Mouse (Mus musculus) embryonic facial prominence, embryonic 13.5 days (tissue): ENCODE results near the gene Gm20498. TPM values are rescaled to one million over a fixed set of nuclear protein-coding genes. Genes with fewer than 3 reads are reported as not detected.
A peak's percentile ranks its signal among the peaks of the same experiment; 100 is the strongest.
"Not testable (repeated sequence)": the region's sequence is repeated elsewhere in the genome, so short reads cannot be mapped to it uniquely, and the experiment has no call there.

Source experiments
- ATAC-seq: fragments of 200-750 bp; cut with Nextera tagmentation; 2 replicates; pipeline ENCODE4 v1.8.0; 2017; ENCODE audit warnings: low read depth; ENCODE audit not compliant: insufficient number of reproducible peaks, insufficient read depth, low FRiP score, low TSS enrichment
- H3K27ac ChIP-seq: fragments of 300-500 bp; sonication (generic); 2 replicates; pipeline ENCODE4 v1.5.1; 2015; ENCODE audit warnings: moderate library complexity, mild to moderate bottlenecking, inconsistent platforms
- H3K27me3 ChIP-seq: fragments of 300-500 bp; sonication (generic); 2 replicates; pipeline ENCODE4 v1.6.1; 2015; ENCODE audit warnings: mild to moderate bottlenecking, inconsistent platforms
- H3K36me3 ChIP-seq: fragments of 300-500 bp; sonication (generic); 2 replicates; pipeline ENCODE4 v1.6.1; 2015; ENCODE audit warnings: mild to moderate bottlenecking, inconsistent platforms
- H3K4me1 ChIP-seq: fragments of 300-500 bp; sonication (generic); 2 replicates; pipeline ENCODE4 v1.6.1; 2015; ENCODE audit warnings: inconsistent platforms
- H3K4me2 ChIP-seq: fragments of 300-500 bp; sonication (generic); 2 replicates; pipeline ENCODE4 v1.6.1; 2015; ENCODE audit warnings: moderate library complexity, mild to moderate bottlenecking, inconsistent platforms
- H3K4me3 ChIP-seq: fragments of 300-500 bp; sonication (generic); 2 replicates; pipeline ENCODE4 v1.5.1; 2015; ENCODE audit warnings: mild to moderate bottlenecking, inconsistent platforms
- H3K9ac ChIP-seq: fragments of 300-500 bp; sonication (generic); 2 replicates; pipeline ENCODE4 v1.6.1; 2015; ENCODE audit warnings: mild to moderate bottlenecking, inconsistent platforms
- H3K9me3 ChIP-seq: fragments of 300-500 bp; sonication (generic); 2 replicates; pipeline ENCODE4 v1.6.1; 2016; ENCODE audit warnings: inconsistent platforms
- WGBS: fragments of 180-500 bp; shearing (Covaris S2); methylation state at CpG from one replicate; pipeline ENCODE4 v1.1.7; 2015; ENCODE audit warnings: mixed read lengths; 5-methylcytosine and 5-hydroxymethylcytosine counted together
- polyA plus RNA-seq: library from polyadenylated mRNA; unstranded; fragments of >200 nt; fragmentation: Nextera tagmentation; extraction: Ambion mirVana; gene quantifications from 2 replicates; pipeline ENCODE4 v1.2.1, GENCODE M21; 2015

Gm20498 gene
- polyA plus RNA-seq: 22.7 and 23.0 TPM in 2 replicates

GRCm38 (mm10) chr12:81532316-81533028, at the start of gene Gm20498, which contains the start of gene Synj2bp:
Gene Gm20498 (minus strand): TSS chr12:81532905.
Gene Synj2bp (minus strand): TSS chr12:81532911.
- no peaks in the 10 kb centered on the region for H3K36me3 ChIP-seq
- peak within 1 kb of the TSS; percentile 88 for H3K9ac ChIP-seq
- H3K4me2 ChIP-seq: peak within 1 kb of the TSS; percentile 68
- peak within 1 kb of the TSS; percentile 68 for H3K27ac ChIP-seq
- ATAC-seq: peak; percentile 69; the same call in 1 of the 2 replicates
- H3K4me1 ChIP-seq: no peaks in the 10 kb centered on the region; the same call in 1 of the 2 replicates
- no peaks in the 10 kb centered on the region for H3K27me3 ChIP-seq
- peak within 1 kb of the TSS; percentile 83 for H3K4me3 ChIP-seq
- no peaks in the 10 kb centered on the region for H3K9me3 ChIP-seq
- WGBS: under 1% methylated on average over 46 of the region's 46 CpGs

DNA sequence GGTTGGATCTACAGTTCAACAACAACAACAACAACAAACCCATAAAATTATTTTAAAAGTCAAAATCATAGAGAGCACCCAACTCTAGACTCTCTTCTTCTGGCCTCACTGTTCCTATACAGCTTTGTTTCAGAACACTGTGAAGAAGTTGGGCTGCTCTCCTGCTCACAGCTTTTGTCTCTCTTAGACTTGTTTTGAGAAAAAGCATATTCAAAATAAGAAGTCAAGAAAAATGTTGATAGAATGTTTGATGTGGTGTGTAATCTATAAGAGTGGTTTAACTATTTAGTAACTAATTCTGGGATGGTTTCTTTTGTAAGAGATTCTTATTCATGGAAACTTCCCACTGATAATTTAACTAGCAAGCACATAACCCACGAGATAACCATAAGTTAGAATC, 35.7 kb upstream of the Gm20498 start, which contains the start of gene Adam21:
Gene Adam21 (minus strand): TSS at position 101 of the 400 bp plus-strand sequence.
- no peak within 1 kb of the TSS for H3K27ac ChIP-seq
- peaks cover 31% of the 10 kb centered on the region for H3K36me3 ChIP-seq
- H3K4me2 ChIP-seq: no peak within 1 kb of the TSS
- WGBS: 81% methylated on average over 1 of the region's 1 CpGs
- H3K4me3 ChIP-seq: no peak within 1 kb of the TSS
- H3K27me3 ChIP-seq: no peaks in the 10 kb centered on the region
- H3K4me1 ChIP-seq: no peaks in the 10 kb centered on the region
- no peaks in the 10 kb centered on the region for H3K9me3 ChIP-seq
- no peak for ATAC-seq
- no peak within 1 kb of the TSS for H3K9ac ChIP-seq

DNA sequence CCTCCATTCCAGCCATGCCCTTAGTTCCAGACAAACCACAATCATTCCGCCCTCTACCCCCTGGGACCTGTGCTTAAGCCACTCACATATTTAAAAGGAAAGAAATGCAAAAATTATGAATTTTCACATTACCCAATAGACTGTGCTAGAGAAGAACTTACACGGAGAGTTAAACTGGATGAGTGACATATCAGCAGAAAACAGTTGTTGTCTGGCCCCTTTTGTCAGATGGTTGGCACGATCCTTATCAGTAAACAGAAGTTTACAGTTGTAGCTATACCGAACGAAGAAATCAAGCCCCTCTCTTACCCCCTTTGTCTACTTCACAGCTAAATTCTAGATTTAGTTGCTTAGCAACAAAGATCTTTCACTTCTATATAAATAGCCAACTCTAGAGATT, 35.2 kb upstream of the Gm20498 start:
- H3K9ac ChIP-seq: no peak overlapping the region
- no peak overlapping the region for H3K4me2 ChIP-seq
- 86% methylated on average over 5 of the region's 5 CpGs for WGBS
- H3K36me3 ChIP-seq: peaks cover 28% of the 10 kb centered on the region
- H3K9me3 ChIP-seq: no peaks in the 10 kb centered on the region
- no peaks in the 10 kb centered on the region for H3K4me1 ChIP-seq
- no peak overlapping the region for H3K27ac ChIP-seq
- no peaks in the 10 kb centered on the region for H3K27me3 ChIP-seq
- H3K4me3 ChIP-seq: no peak overlapping the region
- ATAC-seq: no peak

GRCm38 (mm10) chr12:81564173-81564572, 31.5 kb upstream of the Gm20498 start:
- Histone ChIP-seq H3K9me3 (no peaks in the 10 kb centered on the region), H3K4me3 (no peak overlapping the region), H3K4me1 (no peaks in the 10 kb centered on the region), H3K4me2 (no peak overlapping the region), H3K27ac (no peak overlapping the region), H3K27me3 (no peaks in the 10 kb centered on the region), H3K9ac (no peak overlapping the region), H3K36me3 (peaks cover 3% of the 10 kb centered on the region; the same call in 1 of the 2 replicates)
- WGBS: 93% methylated on average over 3 of the region's 3 CpGs
- no peak for ATAC-seq

- no peak for ATAC-seq
- no peak overlapping the region for H3K9ac ChIP-seq
- no peaks in the 10 kb centered on the region for H3K9me3 ChIP-seq
- no peaks in the 10 kb centered on the region for H3K4me1 ChIP-seq
- H3K36me3 ChIP-seq: no peaks in the 10 kb centered on the region
- no peak overlapping the region for H3K4me3 ChIP-seq
- H3K4me2 ChIP-seq: no peak overlapping the region
- H3K27ac ChIP-seq: no peak overlapping the region
- WGBS: 83% methylated on average over 3 of the region's 3 CpGs
- no peaks in the 10 kb centered on the region for H3K27me3 ChIP-seq
Observed at GRCm38 (mm10) chr12:81549286-81549685, 16.6 kb upstream of the Gm20498 start.

- Histone ChIP-seq H3K9ac (no peak overlapping the region), H3K27ac (no peak overlapping the region), H3K27me3 (no peaks in the 10 kb centered on the region), H3K4me2 (no peak overlapping the region), H3K9me3 (no peaks in the 10 kb centered on the region), H3K4me1 (no peaks in the 10 kb centered on the region), H3K4me3 (no peak overlapping the region), H3K36me3 (no peaks in the 10 kb centered on the region)
- 63% methylated on average over 4 of the region's 4 CpGs for WGBS
- no peak for ATAC-seq
Observed at GRCm38 (mm10) chr12:81547163-81547562, 14.5 kb upstream of the Gm20498 start.

DNA sequence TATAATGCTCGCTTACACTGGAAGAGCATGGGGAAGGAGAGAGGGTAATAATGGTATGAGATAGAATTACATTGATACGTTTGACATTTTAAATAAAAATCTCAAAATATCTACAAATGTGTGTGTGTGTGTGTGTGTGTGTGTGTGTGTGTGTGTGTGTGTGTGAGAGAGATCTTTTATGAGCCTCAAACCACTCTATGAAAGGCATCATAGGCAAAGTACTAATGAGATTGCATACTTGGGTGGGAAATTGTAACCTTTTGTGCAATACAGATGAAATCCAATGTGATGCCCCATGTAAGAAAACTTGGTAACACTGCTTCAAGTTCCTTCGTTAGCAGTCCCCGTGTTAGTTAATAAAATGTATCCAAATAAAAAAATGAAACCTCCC, 319 bp upstream of the Gm20498 start:
- H3K9ac ChIP-seq: peak overlapping the region; percentile 88
- WGBS: 30% methylated on average over 4 of the region's 4 CpGs
- H3K4me3 ChIP-seq: peak overlapping the region; percentile 83
- no peaks in the 10 kb centered on the region for H3K36me3 ChIP-seq
- no peaks in the 10 kb centered on the region; the same call in 1 of the 2 replicates for H3K4me1 ChIP-seq
- H3K27me3 ChIP-seq: no peaks in the 10 kb centered on the region
- H3K4me2 ChIP-seq: peak overlapping the region; percentile 68
- H3K9me3 ChIP-seq: no peaks in the 10 kb centered on the region
- peak overlapping the region; percentile 68 for H3K27ac ChIP-seq
- no peak for ATAC-seq

- H3K27ac ChIP-seq, H3K4me3 ChIP-seq, H3K9ac ChIP-seq, H3K4me2 ChIP-seq, ATAC-seq, H3K4me1 ChIP-seq, H3K36me3 ChIP-seq, H3K9me3 ChIP-seq, H3K27me3 ChIP-seq: not testable (repeated sequence)
- 76% methylated on average over 7 of the region's 8 CpGs for WGBS
Observed at GRCm38 (mm10) chr12:81530587-81530986, 2.1 kb downstream of the Gm20498 start.

DNA sequence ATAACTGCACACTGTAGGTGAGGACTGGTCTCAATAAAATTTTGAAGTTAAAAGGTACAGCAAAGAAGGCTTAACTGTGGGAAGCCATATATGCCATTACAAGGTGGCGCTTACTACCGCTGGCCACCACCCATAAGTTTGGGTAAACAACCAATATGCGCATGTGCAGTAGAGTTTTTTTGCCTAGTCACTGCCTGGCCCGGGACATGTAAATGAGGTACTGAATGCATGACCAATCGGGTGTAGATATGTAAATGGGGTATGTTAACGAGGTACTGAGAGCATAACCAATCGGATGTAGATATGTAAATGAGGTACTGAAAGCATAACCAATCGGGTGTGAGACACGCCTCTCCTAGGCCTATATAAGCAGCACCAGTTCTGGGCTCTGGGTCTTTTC, 35.8 kb downstream of the Gm20498 start:
- H3K9me3 ChIP-seq, H3K4me2 ChIP-seq, H3K9ac ChIP-seq, H3K27me3 ChIP-seq, ATAC-seq, H3K4me3 ChIP-seq, H3K4me1 ChIP-seq, H3K27ac ChIP-seq: not testable (repeated sequence)
- WGBS: 96% methylated on average over 9 of the region's 9 CpGs
- H3K36me3 ChIP-seq: peaks cover 13% of the 10 kb centered on the region

- Histone ChIP-seq H3K36me3 (peaks cover 4% of the 10 kb centered on the region; the same call in 1 of the 2 replicates), H3K9me3 (no peaks in the 10 kb centered on the region), H3K9ac (no peak overlapping the region), H3K27me3 (no peaks in the 10 kb centered on the region), H3K4me3 (no peak overlapping the region), H3K27ac (no peak overlapping the region), H3K4me1 (no peaks in the 10 kb centered on the region), H3K4me2 (no peak overlapping the region)
- WGBS: 95% methylated on average over 5 of the region's 5 CpGs
- ATAC-seq: no peak
Observed at GRCm38 (mm10) chr12:81490491-81490890, 42.2 kb downstream of the Gm20498 start.

- H3K27ac ChIP-seq: 0 out of 2 replicates have a peak overlapping the region, but pooled peaks have one; percentile 96
- peak overlapping the region; percentile 82 for H3K9ac ChIP-seq
- peak overlapping the region; percentile 71 for H3K4me3 ChIP-seq
- no peaks in the 10 kb centered on the region for H3K27me3 ChIP-seq
- H3K4me1 ChIP-seq: no peaks in the 10 kb centered on the region
- no peaks in the 10 kb centered on the region for H3K9me3 ChIP-seq
- peak overlapping the region; percentile 65 for H3K4me2 ChIP-seq
- no peak for ATAC-seq
- no peaks in the 10 kb centered on the region for H3K36me3 ChIP-seq
- WGBS: 41% methylated on average over 6 of the region's 6 CpGs
Observed at GRCm38 (mm10) chr12:81485311-81485710, 47.4 kb downstream of the Gm20498 start.

DNA sequence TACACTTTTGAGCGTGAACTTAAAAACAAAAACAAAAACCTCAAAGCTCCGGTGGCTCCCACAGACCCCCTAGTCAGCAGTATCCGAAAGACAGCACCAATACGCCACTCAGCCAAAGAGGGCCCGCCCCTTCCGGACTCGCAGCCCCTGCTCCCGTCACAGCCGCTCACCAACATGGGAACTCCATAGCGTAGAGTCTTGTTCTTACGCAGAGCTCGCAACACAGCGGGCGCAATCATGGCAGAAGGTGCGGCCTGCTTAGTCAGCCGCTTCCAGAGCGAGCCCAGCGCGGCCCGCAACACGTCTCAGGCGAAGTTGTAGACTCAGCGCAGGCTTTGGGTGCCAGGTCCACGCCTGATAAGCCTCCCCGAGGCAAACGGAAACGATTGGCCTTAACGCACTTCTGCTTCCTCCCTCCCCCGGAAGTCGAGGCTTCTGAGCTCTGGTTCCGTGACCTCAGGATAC, 47.9 kb downstream of the Gm20498 start, which contains the start of gene Cox16:
Gene Cox16 (minus strand): TSS at position 401 of the 465 bp plus-strand sequence.
- H3K4me3 ChIP-seq: peak within 1 kb of the TSS; percentile 71
- no peaks in the 10 kb centered on the region for H3K9me3 ChIP-seq
- no peaks in the 10 kb centered on the region for H3K4me1 ChIP-seq
- peak; percentile 95 for ATAC-seq
- peak within 1 kb of the TSS; percentile 96 for H3K27ac ChIP-seq
- H3K9ac ChIP-seq: peak within 1 kb of the TSS; percentile 82
- peak within 1 kb of the TSS; percentile 65 for H3K4me2 ChIP-seq
- under 1% methylated on average over 31 of the region's 31 CpGs for WGBS
- no peaks in the 10 kb centered on the region for H3K36me3 ChIP-seq
- no peaks in the 10 kb centered on the region for H3K27me3 ChIP-seq
